Mouse (Mus musculus) bone marrow, adult 2 months (tissue): Measurements from ENCODE around the gene Zmynd10. TPM values are rescaled to one million over a fixed set of nuclear protein-coding genes. Genes with fewer than 3 reads are reported as not detected.

Source experiments
- H3K27ac ChIP-seq: fragments of 200-500 bp; 2 replicates; pipeline ENCODE4 v1.5.1; 2012; ENCODE audit warnings: low read depth, mild to moderate bottlenecking, control low read depth, inconsistent platforms, low read length; ENCODE audit not compliant: control insufficient read depth, poor library complexity, insufficient read depth
- H3K4me1 ChIP-seq: fragments of 200-500 bp; 2 replicates; pipeline ENCODE4 v1.6.1; 2011; ENCODE audit warnings: low read length; ENCODE audit not compliant: control insufficient read depth, insufficient read depth
- H3K4me3 ChIP-seq: fragments of 200-500 bp; replicated peaks from 2 replicates; pipeline ENCODE3; 2011; ENCODE audit warnings: mild to moderate bottlenecking, low read depth, low read length, control low read depth; ENCODE audit not compliant: control insufficient read depth
- CTCF ChIP-seq: fragments of 200-500 bp; IDR thresholded peaks from 2 replicates; pipeline ENCODE4 v1.5.1; 2011; ENCODE audit warnings: low read length, control low read depth; ENCODE audit not compliant: control insufficient read depth, insufficient read depth
- POLR2A ChIP-seq: fragments of 200-500 bp; IDR thresholded peaks from 2 replicates; pipeline ENCODE4 v1.6.1; 2011; ENCODE audit warnings: low read depth, mild to moderate bottlenecking, control low read depth, low read length, borderline replicate concordance; ENCODE audit not compliant: control insufficient read depth
- WGBS: fragments of 180-500 bp; shearing (Covaris S2); methylation state at CpG from one replicate; pipeline ENCODE4 v1.1.7; 2018; 5-methylcytosine and 5-hydroxymethylcytosine counted together
- polyA plus RNA-seq: library from polyadenylated mRNA; stranded (reverse); fragments of >200 nt; gene quantifications from 2 replicates; pipeline ENCODE4 v1.2.4, GENCODE M21; 2011; ENCODE audit warnings: low replicate concordance; ENCODE audit not compliant: missing spikeins, insufficient read depth, insufficient read length

Gene Zmynd10
- polyA plus RNA-seq, 1 experiment = not detected

GRCm38 (mm10) chr9:107594281-107595062 lies 47.4 kb downstream of the Zmynd10 start:
- Histone ChIP-seq H3K27ac (no peak overlapping the region), H3K4me3 (no peak overlapping the region), H3K4me1 (peaks cover 2% of the 10 kb centered on the region; the same call in 1 of the 2 replicates)
- no peak for TF ChIP-seq POLR2A
- TF ChIP-seq CTCF = no peak
- 91% methylated on average over 8 of the region's 8 CpGs for WGBS

DNA sequence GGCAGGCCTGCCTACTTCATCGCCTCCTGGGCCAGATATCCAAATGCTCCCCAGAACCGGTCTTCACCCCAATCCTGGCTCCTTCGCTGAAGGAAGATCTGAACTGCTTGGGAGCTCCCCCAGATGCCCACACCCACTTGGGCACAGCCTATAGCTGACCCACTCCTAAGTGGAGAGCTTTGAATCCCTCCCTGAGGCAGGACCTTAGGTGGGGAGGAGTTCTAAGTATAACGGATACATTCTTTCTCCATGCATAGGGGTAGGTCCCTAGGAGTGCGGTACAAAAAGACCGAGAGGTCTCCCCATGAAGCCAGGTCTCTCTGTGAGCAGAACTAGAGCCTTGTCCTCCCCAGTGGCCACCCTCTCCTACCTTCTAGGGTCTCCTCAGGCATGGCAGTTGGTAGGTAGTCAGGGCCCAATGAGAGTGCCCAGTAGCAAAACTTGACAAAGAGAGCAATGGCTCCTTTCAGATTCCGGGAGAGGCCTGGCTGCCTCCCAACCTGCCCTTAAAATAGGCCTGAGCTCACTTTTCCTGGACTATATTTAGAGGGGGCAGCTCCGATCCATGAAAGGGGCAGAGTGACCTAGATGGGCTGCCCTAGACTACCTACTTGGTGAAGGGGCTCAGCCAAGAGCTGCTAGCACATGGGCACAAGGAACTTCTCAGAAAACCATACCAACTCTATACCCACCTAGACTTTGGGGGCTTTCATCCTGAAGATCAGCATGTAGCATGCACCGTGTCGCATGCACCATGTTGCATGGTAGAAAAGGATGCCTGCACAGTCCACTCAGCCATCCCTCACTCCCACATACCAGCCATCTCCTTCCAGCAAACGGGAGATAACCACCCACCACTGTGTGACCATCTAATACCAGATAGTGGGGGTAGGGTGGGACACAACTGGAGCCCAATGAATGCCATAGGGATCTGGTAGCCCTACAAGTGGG lies 49.8 kb downstream of the Zmynd10 start:
- TF ChIP-seq CTCF (no peak), POLR2A (no peak)
- Histone ChIP-seq H3K4me1 (peaks cover 4% of the 10 kb centered on the region; the same call in 1 of the 2 replicates), H3K4me3 (no peak overlapping the region), H3K27ac (no peak overlapping the region)
- 87% methylated on average over 11 of the region's 11 CpGs for WGBS

DNA sequence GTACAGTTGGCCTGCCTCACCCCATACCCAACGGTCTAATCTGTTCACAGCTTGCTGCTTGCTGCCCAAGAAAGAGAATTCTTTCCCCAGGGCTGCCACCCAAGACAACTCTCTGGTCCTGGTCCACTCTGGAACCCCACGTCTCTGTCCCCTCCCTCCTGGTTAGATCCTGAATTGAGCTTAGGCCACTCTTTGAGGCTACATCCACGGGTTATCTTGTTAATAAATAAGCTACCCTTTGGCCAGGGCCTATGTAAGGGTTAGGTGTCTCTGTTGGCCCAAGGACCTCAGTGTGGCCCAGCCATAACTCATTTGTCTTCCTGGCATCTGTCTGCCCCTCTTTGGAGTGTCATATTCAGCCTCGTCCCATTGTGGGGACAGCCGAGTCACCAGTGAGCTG lies 51.3 kb downstream of the Zmynd10 start:
- TF ChIP-seq POLR2A = no peak
- no peak for TF ChIP-seq CTCF
- H3K4me1 ChIP-seq = peaks cover 4% of the 10 kb centered on the region; the same call in 1 of the 2 replicates
- WGBS = 80% methylated on average over 5 of the region's 5 CpGs
- no peak overlapping the region for H3K27ac ChIP-seq
- H3K4me3 ChIP-seq = no peak overlapping the region

- H3K27ac ChIP-seq = no peak overlapping the region
- H3K4me1 ChIP-seq = peaks cover 2% of the 10 kb centered on the region; the same call in 1 of the 2 replicates
- 89% methylated on average over 9 of the region's 9 CpGs for WGBS
- H3K4me3 ChIP-seq = no peak overlapping the region
- TF ChIP-seq POLR2A (no peak), CTCF (no peak)
These were observed 52.3 kb downstream of the Zmynd10 start for GRCm38 (mm10) chr9:107599433-107599832.

GRCm38 (mm10) chr9:107599842-107600241 lies 52.7 kb downstream of the Zmynd10 start:
- H3K4me1 ChIP-seq = peaks cover 2% of the 10 kb centered on the region; the same call in 1 of the 2 replicates
- H3K27ac ChIP-seq = no peak overlapping the region
- H3K4me3 ChIP-seq = no peak overlapping the region
- 88% methylated on average over 14 of the region's 14 CpGs for WGBS
- TF ChIP-seq POLR2A = no peak
- no peak for TF ChIP-seq CTCF

GRCm38 (mm10) chr9:107600745-107601144 lies 53.6 kb downstream of the Zmynd10 start:
- WGBS = 65% methylated on average over 12 of the region's 12 CpGs
- H3K4me1 ChIP-seq = peaks cover 2% of the 10 kb centered on the region; the same call in 1 of the 2 replicates
- TF ChIP-seq CTCF (peak; percentile 19; the same call in 1 of the 2 replicates), POLR2A (no peak)
- no peak overlapping the region for H3K27ac ChIP-seq
- no peak overlapping the region for H3K4me3 ChIP-seq

Other genes starting within 250 kb of the Zmynd10 start
- 18.2 and 30.2 TPM in 2 replicates for gene Hemk1, start 208.9 kb upstream of the Zmynd10 start, polyA plus RNA-seq
- not detected in 2 replicates for gene 6430571L13Rik, start 206.7 kb upstream of the Zmynd10 start, polyA plus RNA-seq
- gene Cacna2d2, start 147.7 kb upstream of the Zmynd10 start, polyA plus RNA-seq = not detected in 2 replicates
- gene Tmem115, start 13.4 kb upstream of the Zmynd10 start, polyA plus RNA-seq = 2.2 and 6.6 TPM in 2 replicates
- gene Cyb561d2, start 5.1 kb upstream of the Zmynd10 start, polyA plus RNA-seq = 6.0 and 10.3 TPM in 2 replicates
- 9.3 and 24.6 TPM in 2 replicates for gene Nprl2, start 5.1 kb upstream of the Zmynd10 start, polyA plus RNA-seq
- 31.3 and 32.3 TPM in 2 replicates for gene Rassf1, start 4.3 kb downstream of the Zmynd10 start, polyA plus RNA-seq
- 15.0 and 22.1 TPM in 2 replicates for gene Tusc2, start 16.0 kb downstream of the Zmynd10 start, polyA plus RNA-seq
- 6.8 and 7.2 TPM in 2 replicates for gene Hyal2, start 20.6 kb downstream of the Zmynd10 start, polyA plus RNA-seq
- 2.9 and 8.5 TPM in 2 replicates for gene Hyal1, start 29.6 kb downstream of the Zmynd10 start, polyA plus RNA-seq
- 14.9 and 34.9 TPM in 2 replicates for gene Naa80, start 31.6 kb downstream of the Zmynd10 start, polyA plus RNA-seq
- gene Hyal3, start 33.5 kb downstream of the Zmynd10 start, polyA plus RNA-seq = 2.8 TPM in 1 of 2 replicates, not detected in the other
- 172 and 173 TPM in 2 replicates for gene Ifrd2, start 40.3 kb downstream of the Zmynd10 start, polyA plus RNA-seq
- gene Sema3b, start 61.9 kb downstream of the Zmynd10 start, polyA plus RNA-seq = 2.1 TPM in 1 of 2 replicates, not detected in the other
- 198 and 273 TPM in 2 replicates for gene Gnai2, start 88.1 kb downstream of the Zmynd10 start, polyA plus RNA-seq
- gene Slc38a3, start 122.2 kb downstream of the Zmynd10 start, polyA plus RNA-seq = 1.8 and 4.7 TPM in 2 replicates
- not detected in 2 replicates for gene Gnat1, start 132.4 kb downstream of the Zmynd10 start, polyA plus RNA-seq
- gene Sema3f, start 163.2 kb downstream of the Zmynd10 start, polyA plus RNA-seq = 3.6 and 5.0 TPM in 2 replicates
- 97.6 and 118 TPM in 2 replicates for gene Rbm5, start 223.7 kb downstream of the Zmynd10 start, polyA plus RNA-seq